Mouse (Mus musculus): ENCODE data around the gene Catsperd.
A peak's percentile ranks its signal among the peaks of the same experiment; 100 is the strongest.

The Catsperd gene

GRCm38 (mm10) chr17:56664333-56664732 lies 36.4 kb downstream of the Catsperd start:
- DNase-seq (ENCODE audit: low read depth, low spot score): peak; percentile 59

GRCm38 (mm10) chr17:56666384-56666783 lies 38.4 kb downstream of the Catsperd start:
- DNase-seq (ENCODE audit: low read depth, low spot score): no peak

GRCm38 (mm10) chr17:56667591-56667990 lies 39.6 kb downstream of the Catsperd start:
- no peak for DNase-seq (ENCODE audit: low read depth, low spot score)

- peak; percentile 83 for DNase-seq (ENCODE audit: low read depth, low spot score)
Measured at GRCm38 (mm10) chr17:56668384-56669144, 40.6 kb downstream of the Catsperd start.

- DNase-seq (ENCODE audit: low read depth, low spot score): no peak
Measured at GRCm38 (mm10) chr17:56669766-56670165, 41.8 kb downstream of the Catsperd start.

GRCm38 (mm10) chr17:56672941-56673646 lies 45.2 kb downstream of the Catsperd start, which contains the start of gene Ranbp3:
Gene Ranbp3 (plus strand): TSS chr17:56673294.
- peak; percentile 99 for DNase-seq (ENCODE audit: low read depth, low spot score)

GRCm38 (mm10) chr17:56673647-56674416 lies 45.9 kb downstream of the Catsperd start:
- no peak for DNase-seq (ENCODE audit: low read depth, low spot score)

GRCm38 (mm10) chr17:56681791-56682190 lies 53.8 kb downstream of the Catsperd start:
- no peak for DNase-seq (ENCODE audit: low read depth, low spot score)

- DNase-seq (ENCODE audit: low read depth, low spot score): no peak
Measured at GRCm38 (mm10) chr17:56682880-56683279, 54.9 kb downstream of the Catsperd start.

- DNase-seq (ENCODE audit: low read depth, low spot score): no peak
Measured at GRCm38 (mm10) chr17:56683546-56684140, 55.7 kb downstream of the Catsperd start.

GRCm38 (mm10) chr17:56684649-56685048 lies 56.7 kb downstream of the Catsperd start:
- DNase-seq (ENCODE audit: low read depth, low spot score): no peak

GRCm38 (mm10) chr17:56686801-56687200 lies 58.9 kb downstream of the Catsperd start:
- no peak for DNase-seq (ENCODE audit: low read depth, low spot score)

GRCm38 (mm10) chr17:56688045-56688444 lies 60.1 kb downstream of the Catsperd start:
- DNase-seq (ENCODE audit: low read depth, low spot score): no peak

- no peak for DNase-seq (ENCODE audit: low read depth, low spot score)
Measured at GRCm38 (mm10) chr17:56688689-56689088, 60.7 kb downstream of the Catsperd start.

- DNase-seq (ENCODE audit: low read depth, low spot score): no peak
Measured at GRCm38 (mm10) chr17:56693395-56693794, 65.5 kb downstream of the Catsperd start.

GRCm38 (mm10) chr17:56693851-56694310 lies 65.9 kb downstream of the Catsperd start:
- DNase-seq (ENCODE audit: low read depth, low spot score): no peak

- DNase-seq (ENCODE audit: low read depth, low spot score): no peak
Measured at GRCm38 (mm10) chr17:56700451-56700850, 72.5 kb downstream of the Catsperd start.

GRCm38 (mm10) chr17:56703038-56703437 lies 75.1 kb downstream of the Catsperd start:
- no peak for DNase-seq (ENCODE audit: low read depth, low spot score)

GRCm38 (mm10) chr17:56706515-56706914 lies 78.6 kb downstream of the Catsperd start:
- no peak for DNase-seq (ENCODE audit: low read depth, low spot score)

GRCm38 (mm10) chr17:56708692-56709091 lies 80.7 kb downstream of the Catsperd start:
- no peak for DNase-seq (ENCODE audit: low read depth, low spot score)

GRCm38 (mm10) chr17:56709708-56710107 lies 81.8 kb downstream of the Catsperd start:
- DNase-seq (ENCODE audit: low read depth, low spot score): no peak

Data from forelimb bud, embryonic 11.5 days (tissue).